12 mouse cellular contexts compared by ENCODE assay signal in the genomic region with DNA sequence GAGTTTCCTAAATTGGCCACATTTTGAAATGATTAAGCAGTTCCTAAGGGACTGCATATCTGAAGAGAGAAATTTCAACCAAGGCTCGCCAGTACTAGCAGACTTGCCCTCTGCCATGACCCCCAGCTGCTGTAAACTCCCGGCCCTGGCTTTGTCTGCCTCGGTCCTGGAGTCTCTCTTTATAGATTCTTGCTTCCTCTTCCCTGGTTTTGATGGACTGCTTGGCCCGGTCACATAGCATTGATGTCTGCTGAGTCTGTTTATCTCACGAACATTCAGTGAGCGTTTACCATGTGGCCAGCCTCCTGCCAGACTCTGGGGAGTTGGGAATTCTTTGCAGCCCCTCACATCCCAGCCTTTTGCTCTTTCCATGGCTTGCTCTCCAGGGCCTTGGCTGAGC. TPM values are rescaled to one million over a fixed set of nuclear protein-coding genes. Genes with fewer than 3 reads are reported as not detected.
DNase-seq lines count a peak whose midpoint lies in the region; ATAC-seq lines count a peak whose summit lies in the region.
"Had no signal": no experiment of that assay in that cellular context is flagged by ENCODE, and none has a peak within 500 bp of the region (broad histone marks: within the 10 kb centered on the region; RNA-seq: fewer than 3 reads in every experiment).

No protein-coding gene starts in this region.

- H3K9ac ChIP-seq in embryonic facial prominence, embryonic 13.5 days, result no peak overlapping the region
- no peak overlapping the region for H3K9ac ChIP-seq in forebrain, embryonic 14.5 days (ENCODE audit: low read length)
- H3K9ac ChIP-seq: limb, embryonic 15.5 days had no signal

- H3K36me3 ChIP-seq in heart, embryonic 10.5 days, result peaks cover 14% of the 10 kb centered on the region; the same call in 1 of the 2 replicates
- peaks cover 47% of the 10 kb centered on the region for H3K36me3 ChIP-seq in embryonic facial prominence, embryonic 13.5 days
- no peaks in the 10 kb centered on the region for H3K36me3 ChIP-seq in forebrain, embryonic 14.5 days (ENCODE audit: control insufficient read depth, insufficient read depth, low read length)

- H3K27ac ChIP-seq in heart, embryonic 10.5 days, result peak overlapping the region; percentile 72; the same call in 1 of the 2 replicates
- peak overlapping the region; percentile 23; the same call in 1 of the 2 replicates for H3K27ac ChIP-seq in embryonic facial prominence, embryonic 13.5 days
- no peak overlapping the region for H3K27ac ChIP-seq in forebrain, embryonic 14.5 days (ENCODE audit: low read depth, low read length)
- H3K27ac ChIP-seq: limb, embryonic 15.5 days had no signal

- H3K9me3 ChIP-seq in heart, embryonic 10.5 days, result no peaks in the 10 kb centered on the region
- no peaks in the 10 kb centered on the region for H3K9me3 ChIP-seq in embryonic facial prominence, embryonic 13.5 days
- H3K9me3 ChIP-seq in forebrain, embryonic 14.5 days (replicated peaks; ENCODE audit: control insufficient read depth, low read length), result no peaks in the 10 kb centered on the region
- H3K9me3 ChIP-seq: limb, embryonic 15.5 days; megakaryocyte, embryonic 14.5 days had no signal

- 26% methylated on average over 6 of the region's 6 CpGs for WGBS in heart, embryonic 10.5 days
- WGBS in embryonic facial prominence, embryonic 13.5 days, result 19% methylated on average over 6 of the region's 6 CpGs
- WGBS in forebrain, embryonic 14.5 days, result 81% methylated on average over 6 of the region's 6 CpGs

- ATAC-seq in embryonic facial prominence, embryonic 13.5 days (ENCODE audit: insufficient number of reproducible peaks, insufficient read depth, low FRiP score, low TSS enrichment, low read depth), result no peak
- no peak for ATAC-seq in forebrain, embryonic 14.5 days
- ATAC-seq: forebrain, embryonic 16.5 days had no signal

- H3K4me1 ChIP-seq in heart, embryonic 10.5 days, result peaks cover 60% of the 10 kb centered on the region
- H3K4me1 ChIP-seq in embryonic facial prominence, embryonic 13.5 days, result peaks cover 86% of the 10 kb centered on the region
- peaks cover 9% of the 10 kb centered on the region for H3K4me1 ChIP-seq in forebrain, embryonic 14.5 days (ENCODE audit: control insufficient read depth, insufficient read depth, low read length)

- no peak for DNase-seq in heart, embryonic 10.5 days (ENCODE audit: low spot score)
- DNase-seq in heart, adult 8-10 months (ENCODE audit: low spot score), result no peak
- peak; percentile 74 for DNase-seq in embryo, embryonic 10.5 days (ENCODE audit: low spot score)
- peak; percentile 80 for DNase-seq in kidney, postnatal 10 days
- DNase-seq in c-Kit-positive CD71-positive TER-119-positive erythroid progenitor cells, embryonic 14.5 days (ENCODE audit: low spot score), result no peak
- DNase-seq in forebrain, embryonic 14.5 days (ENCODE audit: low spot score), result no peak
- no peak for DNase-seq in left cerebral cortex, adult 8-10 months (ENCODE audit: low spot score in 2 of 2)
- DNase-seq: right cerebral cortex, adult 18-20 months had no signal

- H3K4me2 ChIP-seq in embryonic facial prominence, embryonic 13.5 days, result no peak overlapping the region
- H3K4me2 ChIP-seq in forebrain, embryonic 14.5 days (ENCODE audit: low read length), result no peak overlapping the region
- H3K4me2 ChIP-seq: limb, embryonic 15.5 days had no signal

- H3K4me3 ChIP-seq in heart, embryonic 10.5 days, result no peak overlapping the region
- no peak overlapping the region for H3K4me3 ChIP-seq in embryonic facial prominence, embryonic 13.5 days
- no peak overlapping the region for H3K4me3 ChIP-seq in forebrain, embryonic 14.5 days (ENCODE audit: low read depth, low read length)
- H3K4me3 ChIP-seq: limb, embryonic 15.5 days; megakaryocyte, embryonic 14.5 days had no signal

- no peaks in the 10 kb centered on the region for H3K27me3 ChIP-seq in heart, embryonic 10.5 days (ENCODE audit: insufficient read depth, poor library complexity, severe bottlenecking)
- no peaks in the 10 kb centered on the region for H3K27me3 ChIP-seq in embryonic facial prominence, embryonic 13.5 days
- H3K27me3 ChIP-seq in forebrain, embryonic 14.5 days (replicated peaks; ENCODE audit: control insufficient read depth, insufficient read depth, low read length), result no peaks in the 10 kb centered on the region
- H3K27me3 ChIP-seq: limb, embryonic 15.5 days had no signal

RNA-seq across cellular contexts. Expression of a gene that starts 22.1 kb away (rescaled TPM):
- polyA plus RNA-seq in heart, embryonic 10.5 days (2016; fragmentation: Nextera tagmentation; extraction: Ambion mirVana), result 52.2 and 76.3 TPM in 2 replicates
- total RNA-seq in heart, adult 8-10 months (2022), result 1 to 10 TPM; 7.9 to 9.1 (median 8.3) TPM
- 57.4 and 62.5 TPM in 2 replicates for polyA plus RNA-seq in embryonic facial prominence, embryonic 13.5 days (2015; fragmentation: Nextera tagmentation; extraction: Ambion mirVana)
- 35.1 and 39.6 TPM in 2 replicates for polyA plus RNA-seq in forebrain, embryonic 14.5 days (2014; fragmentation: Nextera tagmentation; extraction: Ambion mirVana)
- 10 to 100 TPM; 13.0 to 13.5 (median 13.2) TPM for total RNA-seq in left cerebral cortex, adult 8-10 months (2022)

Comparison
In these comparisons a context has a peak if more than half of its experiments do, and no peak if none do; other contexts are left out.
1. DNase-seq: peak in embryo, embryonic 10.5 days (single experiment) and kidney, postnatal 10 days (single experiment); none in heart, embryonic 10.5 days (single experiment), heart, adult 8-10 months (single experiment), c-Kit-positive CD71-positive TER-119-positive erythroid progenitor cells, embryonic 14.5 days (single experiment), forebrain, embryonic 14.5 days (single experiment) and left cerebral cortex, adult 8-10 months (0 of 2).